Mouse (Mus musculus) skeletal muscle tissue, postnatal 0 days (tissue): Measurements from ENCODE around the gene Olfr1039. TPM values are rescaled to one million over a fixed set of nuclear protein-coding genes. Genes with fewer than 3 reads are reported as not detected.

Experiments
- polyA plus RNA-seq: library from polyadenylated mRNA; unstranded; fragments of >200 nt; fragmentation: Nextera tagmentation; extraction: Ambion mirVana; gene quantifications from 2 replicates; pipeline ENCODE4 v1.2.1, GENCODE M21; 2015

Olfr1039 gene
- not detected in 2 replicates for polyA plus RNA-seq

DNA sequence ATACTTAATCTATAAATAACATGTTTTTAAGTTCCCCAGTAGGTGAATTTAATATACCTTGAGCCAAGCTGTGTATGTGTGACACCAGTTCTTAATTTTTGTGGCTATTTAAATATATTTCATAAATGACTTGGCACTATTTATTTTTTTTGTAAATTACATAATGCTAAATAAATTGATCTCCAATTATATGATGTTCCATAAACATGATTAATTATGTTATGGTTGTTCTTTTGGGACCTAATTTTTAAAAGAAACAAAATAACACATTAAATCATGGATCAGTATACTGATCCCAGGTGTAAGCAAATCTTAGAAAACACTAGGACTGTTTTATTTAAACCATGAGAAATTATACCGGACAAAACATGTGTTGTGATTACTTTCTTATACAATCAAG lies at the start of gene Olfr1039:
TSS of gene Olfr1039 (minus strand) at position 101 of the 400 bp plus-strand sequence.

GRCm38 (mm10) chr2:86177720-86178119 lies 42.0 kb upstream of the Olfr1039 start, which contains the start of gene Olfr1044:
Olfr1044 (minus strand) TSS chr2:86177820.

DNA sequence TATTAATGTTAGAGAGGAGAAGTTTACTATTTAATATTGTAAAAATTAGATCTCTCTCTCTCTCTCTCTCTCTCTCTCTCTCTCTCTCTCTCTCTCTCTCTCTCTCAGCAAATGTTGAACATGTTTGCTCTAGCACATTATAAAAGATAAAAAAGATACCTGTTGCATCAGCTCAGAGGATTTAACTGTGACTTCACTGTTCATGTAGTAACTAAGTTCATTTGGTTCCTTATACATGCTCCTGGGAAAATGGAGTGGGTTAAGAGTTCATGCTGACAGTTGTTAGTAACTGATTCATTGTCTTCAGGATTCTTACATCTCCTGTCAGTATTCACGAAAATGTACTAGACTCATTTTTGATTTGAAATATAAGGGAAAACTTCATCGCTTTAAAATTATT lies 31.7 kb upstream of the Olfr1039 start, which contains the start of gene Olfr1043:
TSS of gene Olfr1043 (minus strand) at position 101 of the 400 bp plus-strand sequence.

DNA sequence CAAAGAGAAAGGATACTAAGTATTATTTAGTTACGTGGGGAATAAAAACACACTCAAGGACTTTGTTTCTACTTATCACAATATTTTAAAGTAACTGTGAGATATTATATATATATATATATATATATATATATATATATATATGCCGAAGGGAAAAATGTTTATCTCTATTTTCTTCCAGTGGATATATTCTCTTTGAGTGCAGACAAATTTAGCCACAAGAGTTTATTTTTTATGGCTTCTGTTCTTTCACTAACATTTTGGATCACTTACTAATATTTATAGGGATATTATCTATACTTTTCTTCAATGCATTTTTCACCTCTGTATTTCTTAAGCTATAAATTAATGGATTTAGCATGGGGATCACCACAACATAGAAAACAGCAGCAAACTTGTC lies 26.0 kb upstream of the Olfr1039 start, which contains the start of gene Olfr1042:
TSS of gene Olfr1042 (minus strand) at position 101 of the 400 bp plus-strand sequence.

GRCm38 (mm10) chr2:86146632-86147031 lies 10.9 kb upstream of the Olfr1039 start, which contains the start of gene Olfr1040:
Olfr1040 (minus strand) TSS chr2:86146732.

GRCm38 (mm10) chr2:86087285-86087684 lies 48.4 kb downstream of the Olfr1039 start, which contains the start of gene Olfr1037:
Olfr1037 (minus strand) TSS chr2:86087385.

Other genes with a start within 250 kb of the Olfr1039 start
- not detected in 2 replicates for gene Olfr1024, start 230.9 kb downstream of the Olfr1039 start, polyA plus RNA-seq
- gene Olfr1025-ps1, start 220.7 kb downstream of the Olfr1039 start, polyA plus RNA-seq, result not detected in 2 replicates
- gene Olfr1026, start 214.4 kb downstream of the Olfr1039 start, polyA plus RNA-seq, result not detected in 2 replicates
- not detected in 2 replicates for gene Olfr1028, start 185.5 kb downstream of the Olfr1039 start, polyA plus RNA-seq
- gene Olfr1029, start 162.0 kb downstream of the Olfr1039 start, polyA plus RNA-seq, result not detected in 2 replicates
- gene Olfr1030, start 156.7 kb downstream of the Olfr1039 start, polyA plus RNA-seq, result not detected in 2 replicates
- gene Olfr1031, start 145.6 kb downstream of the Olfr1039 start, polyA plus RNA-seq, result not detected in 2 replicates
- gene Olfr1032, start 130.4 kb downstream of the Olfr1039 start, polyA plus RNA-seq, result not detected in 2 replicates
- gene Olfr1033, start 115.3 kb downstream of the Olfr1039 start, polyA plus RNA-seq, result 0.53 and 2.5 TPM in 2 replicates
- gene Olfr1034, start 90.1 kb downstream of the Olfr1039 start, polyA plus RNA-seq, result not detected in 2 replicates
- gene Olfr1036, start 61.9 kb downstream of the Olfr1039 start, polyA plus RNA-seq, result not detected in 2 replicates
- not detected in 2 replicates for gene Olfr1037, start 48.5 kb downstream of the Olfr1039 start, polyA plus RNA-seq
- not detected in 2 replicates for gene Olfr1040, start 10.8 kb upstream of the Olfr1039 start, polyA plus RNA-seq
- gene Olfr1042, start 25.9 kb upstream of the Olfr1039 start, polyA plus RNA-seq, result not detected in 2 replicates
- not detected in 2 replicates for gene Olfr1043, start 31.6 kb upstream of the Olfr1039 start, polyA plus RNA-seq
- not detected in 2 replicates for gene Olfr1044, start 41.9 kb upstream of the Olfr1039 start, polyA plus RNA-seq
- gene Olfr52, start 49.8 kb upstream of the Olfr1039 start, polyA plus RNA-seq, result not detected in 2 replicates
- gene Olfr1045, start 67.1 kb upstream of the Olfr1039 start, polyA plus RNA-seq, result not detected in 2 replicates
- gene Olfr1046, start 83.4 kb upstream of the Olfr1039 start, polyA plus RNA-seq, result not detected in 2 replicates
- gene Olfr1047, start 95.5 kb upstream of the Olfr1039 start, polyA plus RNA-seq, result not detected in 2 replicates
- gene Olfr1048, start 104.4 kb upstream of the Olfr1039 start, polyA plus RNA-seq, result not detected in 2 replicates
- not detected in 2 replicates for gene Olfr1049, start 122.4 kb upstream of the Olfr1039 start, polyA plus RNA-seq
- not detected in 2 replicates for gene Olfr1051, start 143.2 kb upstream of the Olfr1039 start, polyA plus RNA-seq
- not detected in 2 replicates for gene Olfr1052, start 156.5 kb upstream of the Olfr1039 start, polyA plus RNA-seq
- gene Olfr1053, start 179.4 kb upstream of the Olfr1039 start, polyA plus RNA-seq, result not detected in 2 replicates
- not detected in 2 replicates for gene Olfr1054, start 199.5 kb upstream of the Olfr1039 start, polyA plus RNA-seq
- gene Olfr1055, start 214.4 kb upstream of the Olfr1039 start, polyA plus RNA-seq, result not detected in 2 replicates
- not detected in 2 replicates for gene Olfr1056, start 226.5 kb upstream of the Olfr1039 start, polyA plus RNA-seq
- gene Olfr1057, start 242.5 kb upstream of the Olfr1039 start, polyA plus RNA-seq, result not detected in 2 replicates